Mouse (Mus musculus): ENCODE data around the gene Asns. TPM values are rescaled to one million over a fixed set of nuclear protein-coding genes. Genes with fewer than 3 reads are reported as not detected.

Gene Asns
- polyA plus RNA-seq, 1 experiment from 2014 or later: 86.1 TPM

DNA sequence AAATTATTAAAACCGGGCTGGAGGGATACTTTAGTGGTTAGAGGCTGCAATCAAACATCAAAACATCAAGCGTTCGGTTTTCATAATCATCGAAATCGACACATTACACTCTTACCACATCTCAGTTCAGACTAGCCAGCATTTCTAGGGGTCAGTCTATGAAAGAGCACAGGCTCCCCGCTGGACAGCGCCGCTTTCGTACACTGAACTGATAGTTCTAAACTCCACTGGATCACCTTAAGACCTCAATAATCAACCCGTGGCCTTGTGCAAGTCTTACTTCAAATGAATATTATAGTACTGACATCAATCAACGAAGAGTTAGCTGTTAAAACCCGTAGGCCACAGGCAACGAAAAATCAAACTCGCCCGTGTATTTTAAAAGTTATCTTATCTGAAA is 1.0 kb downstream of the Asns start:
- H3K36me3 ChIP-seq (ENCODE audit: control insufficient read depth, insufficient read depth): no peaks in the 10 kb centered on the region
- H3K4me2 ChIP-seq (ENCODE audit: low read length): peak overlapping the region; percentile 78
- H3K27me3 ChIP-seq (replicated peaks; ENCODE audit: control insufficient read depth, insufficient read depth, low read length): 0 out of 2 replicates have a peak, but pooled peaks cover 3% of the 10 kb centered on the region
- no peak overlapping the region; the same call in 1 of the 2 replicates for H3K9ac ChIP-seq (replicated peaks; ENCODE audit: low read depth, low read length)
- WGBS: 39% methylated on average over 15 of the region's 15 CpGs
- H3K4me3 ChIP-seq (replicated peaks; ENCODE audit: low read length): peak overlapping the region; percentile 67
- peaks cover 3% of the 10 kb centered on the region; the same call in 1 of the 2 replicates for H3K4me1 ChIP-seq (replicated peaks; ENCODE audit: control insufficient read depth, insufficient read depth, low read length)
- no peaks in the 10 kb centered on the region for H3K9me3 ChIP-seq (ENCODE audit: control insufficient read depth, low read length)
- no peak for ATAC-seq
- no peak overlapping the region for H3K27ac ChIP-seq (ENCODE audit: low read length)

GRCm38 (mm10) chr6:7690456-7690855 is 2.6 kb downstream of the Asns start:
- Histone ChIP-seq H3K36me3 (ENCODE audit: control insufficient read depth, insufficient read depth) (no peaks in the 10 kb centered on the region), H3K27me3 (replicated peaks; ENCODE audit: control insufficient read depth, insufficient read depth, low read length) (0 out of 2 replicates have a peak, but pooled peaks cover 3% of the 10 kb centered on the region), H3K4me2 (ENCODE audit: low read length) (no peak overlapping the region), H3K4me3 (replicated peaks; ENCODE audit: low read length) (no peak overlapping the region), H3K9ac (replicated peaks; ENCODE audit: low read depth, low read length) (no peak overlapping the region), H3K27ac (ENCODE audit: low read length) (no peak overlapping the region), H3K4me1 (replicated peaks; ENCODE audit: control insufficient read depth, insufficient read depth, low read length) (peaks cover 3% of the 10 kb centered on the region; the same call in 1 of the 2 replicates), H3K9me3 (ENCODE audit: control insufficient read depth, low read length) (no peaks in the 10 kb centered on the region)
- no peak for ATAC-seq
- 87% methylated on average over 9 of the region's 9 CpGs for WGBS

DNA sequence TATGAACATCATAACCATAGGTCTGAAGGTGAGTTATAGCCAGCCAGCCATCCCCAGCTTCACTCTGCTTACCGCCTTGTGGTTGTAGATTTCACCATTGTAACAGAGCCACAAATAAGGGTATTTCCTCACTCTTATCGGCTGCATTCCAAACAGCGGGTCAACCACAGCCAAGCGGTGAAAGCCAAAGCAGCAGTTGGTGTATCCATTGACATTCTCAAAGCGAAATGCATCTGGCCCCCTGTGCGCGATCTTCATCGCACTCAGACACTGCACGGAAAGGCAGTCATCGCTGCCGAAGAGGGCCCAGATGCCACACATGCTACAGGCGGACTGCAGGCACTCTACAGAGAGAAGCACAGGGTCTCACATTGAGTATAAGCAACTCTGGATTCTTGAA is 3.9 kb downstream of the Asns start:
- Histone ChIP-seq H3K27ac (ENCODE audit: low read length) (no peak overlapping the region), H3K27me3 (replicated peaks; ENCODE audit: control insufficient read depth, insufficient read depth, low read length) (0 out of 2 replicates have a peak, but pooled peaks cover 3% of the 10 kb centered on the region), H3K4me2 (ENCODE audit: low read length) (no peak overlapping the region), H3K9me3 (ENCODE audit: control insufficient read depth, low read length) (no peaks in the 10 kb centered on the region), H3K9ac (replicated peaks; ENCODE audit: low read depth, low read length) (no peak overlapping the region), H3K4me1 (replicated peaks; ENCODE audit: control insufficient read depth, insufficient read depth, low read length) (peaks cover 3% of the 10 kb centered on the region; the same call in 1 of the 2 replicates), H3K36me3 (ENCODE audit: control insufficient read depth, insufficient read depth) (no peaks in the 10 kb centered on the region), H3K4me3 (replicated peaks; ENCODE audit: low read length) (no peak overlapping the region)
- WGBS: 93% methylated on average over 12 of the region's 12 CpGs
- ATAC-seq: no peak

GRCm38 (mm10) chr6:7686047-7686446 is 7.0 kb downstream of the Asns start:
- Histone ChIP-seq H3K36me3 (ENCODE audit: control insufficient read depth, insufficient read depth) (no peaks in the 10 kb centered on the region), H3K4me3 (replicated peaks; ENCODE audit: low read length) (no peak overlapping the region), H3K27ac (ENCODE audit: low read length) (no peak overlapping the region), H3K4me1 (replicated peaks; ENCODE audit: control insufficient read depth, insufficient read depth, low read length) (no peaks in the 10 kb centered on the region), H3K9me3 (ENCODE audit: control insufficient read depth, low read length) (no peaks in the 10 kb centered on the region), H3K9ac (replicated peaks; ENCODE audit: low read depth, low read length) (no peak overlapping the region), H3K27me3 (replicated peaks; ENCODE audit: control insufficient read depth, insufficient read depth, low read length) (no peaks in the 10 kb centered on the region), H3K4me2 (ENCODE audit: low read length) (no peak overlapping the region)
- 81% methylated on average over 2 of the region's 2 CpGs for WGBS
- no peak for ATAC-seq

DNA sequence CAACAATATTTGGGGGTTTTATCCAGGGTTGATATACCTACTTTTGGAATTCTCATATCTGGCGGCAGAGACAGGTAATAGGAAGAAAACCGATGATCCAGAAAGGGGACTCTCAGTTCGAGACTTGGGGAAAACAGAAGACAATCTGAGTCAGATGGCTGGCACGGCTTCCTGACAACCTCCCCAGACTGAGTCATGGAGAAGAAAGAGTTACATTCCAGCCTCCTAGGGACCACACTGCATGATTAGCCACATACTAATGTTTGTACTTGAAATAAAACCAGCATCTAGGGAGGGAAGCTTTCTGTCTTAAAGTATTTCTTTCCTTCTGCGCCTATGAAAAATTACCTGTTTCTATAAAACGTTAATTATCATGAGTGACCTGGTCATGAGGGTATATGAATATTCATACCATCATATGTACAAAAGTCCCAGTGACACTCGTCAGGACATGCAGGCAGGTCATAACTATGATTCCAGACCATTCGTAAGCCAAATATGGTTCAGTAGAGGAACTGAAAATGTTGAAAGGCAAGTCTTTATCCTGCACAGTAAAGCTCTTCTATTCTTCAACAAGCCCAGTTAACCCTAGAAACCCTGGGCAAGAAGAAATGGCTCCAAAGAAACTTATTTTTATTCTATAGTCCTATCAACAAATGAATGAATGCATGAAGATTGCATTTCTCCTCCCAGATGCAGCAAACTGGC is 16.7 kb downstream of the Asns start:
- Histone ChIP-seq H3K4me1 (replicated peaks; ENCODE audit: control insufficient read depth, insufficient read depth, low read length) (no peaks in the 10 kb centered on the region), H3K9me3 (ENCODE audit: control insufficient read depth, low read length) (no peaks in the 10 kb centered on the region), H3K36me3 (ENCODE audit: control insufficient read depth, insufficient read depth) (no peaks in the 10 kb centered on the region), H3K27me3 (replicated peaks; ENCODE audit: control insufficient read depth, insufficient read depth, low read length) (no peaks in the 10 kb centered on the region), H3K9ac (replicated peaks; ENCODE audit: low read depth, low read length) (no peak overlapping the region), H3K27ac (ENCODE audit: low read length) (no peak overlapping the region), H3K4me3 (replicated peaks; ENCODE audit: low read length) (no peak overlapping the region), H3K4me2 (ENCODE audit: low read length) (no peak overlapping the region)
- WGBS: 88% methylated on average over 8 of the region's 8 CpGs
- ATAC-seq: no peak

DNA sequence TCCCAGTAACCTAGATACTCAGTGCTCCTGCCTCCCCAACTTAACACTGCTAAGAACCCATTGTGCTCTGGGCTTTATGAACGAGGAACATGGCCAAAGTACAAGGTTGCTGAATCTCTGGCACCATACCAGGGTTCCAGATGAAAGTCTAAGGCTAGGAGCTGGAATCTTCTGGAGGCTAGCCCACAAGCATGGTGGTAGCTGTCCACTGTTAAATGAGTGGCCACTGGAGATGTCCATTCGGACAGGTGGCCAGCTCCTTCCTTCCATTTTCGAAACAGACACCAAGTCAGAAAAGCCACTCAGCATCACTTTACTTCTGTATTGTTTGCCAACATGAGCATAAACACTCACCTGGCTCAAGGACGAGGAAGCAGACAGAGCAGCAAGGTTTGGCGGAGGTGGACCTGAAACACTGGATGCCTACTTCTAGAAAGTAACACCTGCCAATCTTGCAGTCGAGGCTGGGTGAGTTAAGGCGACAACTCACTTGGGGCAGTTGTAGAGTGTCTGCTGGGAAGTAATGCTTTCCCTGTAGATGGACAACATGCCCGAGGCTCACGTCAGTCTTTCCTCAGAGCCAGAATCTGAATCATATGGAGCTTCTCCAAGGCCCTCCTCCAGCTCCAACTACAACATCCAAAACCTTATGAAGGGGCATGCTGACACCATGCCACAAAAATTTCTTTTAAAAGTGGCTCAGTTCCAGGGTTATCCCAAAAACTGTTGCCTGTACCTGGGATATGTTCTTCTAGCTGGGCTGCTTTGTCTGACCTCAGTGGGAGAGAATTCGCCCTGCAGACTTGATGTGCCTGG is 20.4 kb downstream of the Asns start:
- no peaks in the 10 kb centered on the region for H3K4me1 ChIP-seq (replicated peaks; ENCODE audit: control insufficient read depth, insufficient read depth, low read length)

GRCm38 (mm10) chr6:7671429-7671828 is 21.6 kb downstream of the Asns start:
- 81% methylated on average over 3 of the region's 3 CpGs for WGBS
- no peak overlapping the region for H3K4me3 ChIP-seq (replicated peaks; ENCODE audit: low read length)
- no peaks in the 10 kb centered on the region for H3K4me1 ChIP-seq (replicated peaks; ENCODE audit: control insufficient read depth, insufficient read depth, low read length)
- H3K9me3 ChIP-seq (ENCODE audit: control insufficient read depth, low read length): no peaks in the 10 kb centered on the region
- no peaks in the 10 kb centered on the region for H3K36me3 ChIP-seq (ENCODE audit: control insufficient read depth, insufficient read depth)
- H3K9ac ChIP-seq (replicated peaks; ENCODE audit: low read depth, low read length): no peak overlapping the region
- H3K4me2 ChIP-seq (ENCODE audit: low read length): no peak overlapping the region
- H3K27ac ChIP-seq (ENCODE audit: low read length): no peak overlapping the region
- H3K27me3 ChIP-seq (replicated peaks; ENCODE audit: control insufficient read depth, insufficient read depth, low read length): no peaks in the 10 kb centered on the region
- no peak for ATAC-seq

More for the DNA sequence above, 20.4 kb downstream of the Asns start:
- no peak for ATAC-seq
- no peak overlapping the region for H3K4me2 ChIP-seq (ENCODE audit: low read length)
- no peaks in the 10 kb centered on the region for H3K36me3 ChIP-seq (ENCODE audit: control insufficient read depth, insufficient read depth)
- H3K9me3 ChIP-seq (ENCODE audit: control insufficient read depth, low read length): no peaks in the 10 kb centered on the region
- no peak overlapping the region for H3K27ac ChIP-seq (ENCODE audit: low read length)
- H3K4me3 ChIP-seq (replicated peaks; ENCODE audit: low read length): no peak overlapping the region
- no peaks in the 10 kb centered on the region for H3K27me3 ChIP-seq (replicated peaks; ENCODE audit: control insufficient read depth, insufficient read depth, low read length)
- WGBS: 91% methylated on average over 10 of the region's 10 CpGs
- H3K9ac ChIP-seq (replicated peaks; ENCODE audit: low read depth, low read length): no peak overlapping the region

- ATAC-seq: peak; percentile 50; the same call in 1 of the 2 replicates
- WGBS: 58% methylated on average over 3 of the region's 3 CpGs
- no peaks in the 10 kb centered on the region for H3K36me3 ChIP-seq (ENCODE audit: control insufficient read depth, insufficient read depth)
Observed at GRCm38 (mm10) chr6:7670588-7670987, 22.5 kb downstream of the Asns start.

GRCm38 (mm10) chr6:7669721-7670120 is 23.3 kb downstream of the Asns start:
- Histone ChIP-seq H3K27me3 (replicated peaks; ENCODE audit: control insufficient read depth, insufficient read depth, low read length) (no peaks in the 10 kb centered on the region), H3K9ac (replicated peaks; ENCODE audit: low read depth, low read length) (no peak overlapping the region), H3K4me1 (replicated peaks; ENCODE audit: control insufficient read depth, insufficient read depth, low read length) (no peaks in the 10 kb centered on the region), H3K36me3 (ENCODE audit: control insufficient read depth, insufficient read depth) (no peaks in the 10 kb centered on the region), H3K9me3 (ENCODE audit: control insufficient read depth, low read length) (no peaks in the 10 kb centered on the region), H3K4me3 (replicated peaks; ENCODE audit: low read length) (no peak overlapping the region), H3K27ac (ENCODE audit: low read length) (no peak overlapping the region), H3K4me2 (ENCODE audit: low read length) (no peak overlapping the region)
- WGBS: 89% methylated on average over 5 of the region's 5 CpGs
- no peak for ATAC-seq

More at GRCm38 (mm10) chr6:7670588-7670987, 22.5 kb downstream of the Asns start:
- Histone ChIP-seq H3K4me1 (replicated peaks; ENCODE audit: control insufficient read depth, insufficient read depth, low read length) (no peaks in the 10 kb centered on the region), H3K27me3 (replicated peaks; ENCODE audit: control insufficient read depth, insufficient read depth, low read length) (no peaks in the 10 kb centered on the region), H3K9me3 (ENCODE audit: control insufficient read depth, low read length) (no peaks in the 10 kb centered on the region), H3K4me2 (ENCODE audit: low read length) (no peak overlapping the region), H3K9ac (replicated peaks; ENCODE audit: low read depth, low read length) (no peak overlapping the region), H3K4me3 (replicated peaks; ENCODE audit: low read length) (no peak overlapping the region), H3K27ac (ENCODE audit: low read length) (no peak overlapping the region)

Measured in forebrain, embryonic 16.5 days (tissue).